Mouse (Mus musculus) granulocyte monocyte progenitor cell, adult 5-6 weeks (primary cell): ENCODE results near the gene 1700109H08Rik. TPM values are rescaled to one million over a fixed set of nuclear protein-coding genes. Genes with fewer than 3 reads are reported as not detected.
"Not testable (repeated sequence)": the region's sequence is repeated elsewhere in the genome, so short reads cannot be mapped to it uniquely, and the experiment has no call there.

Source experiments
- ATAC-seq: replicated peaks from 2 replicates; pipeline ENCODE4 v1.8.0; 2016; ENCODE audit warnings: mild to moderate bottlenecking, moderate TSS enrichment, inconsistent platforms; ENCODE audit not compliant: poor library complexity, severe bottlenecking
- total RNA-seq, 2 experiments: library from RNA; stranded (forward) in 1 of 2; stranded (reverse) in 1 of 2; fragments of 200-712, 200-1000 nt in 1 of 2; fragments of >200 nt in 1 of 2; fragmentation: Nextera tagmentation in 1 of 2; gene quantifications; 2 replicates each; pipeline ENCODE4 v1.2.3; 2014 to 2017

Gene 1700109H08Rik
- total RNA-seq, 2 experiments from 2014 or later: 8.2 to 12.4 TPM

DNA sequence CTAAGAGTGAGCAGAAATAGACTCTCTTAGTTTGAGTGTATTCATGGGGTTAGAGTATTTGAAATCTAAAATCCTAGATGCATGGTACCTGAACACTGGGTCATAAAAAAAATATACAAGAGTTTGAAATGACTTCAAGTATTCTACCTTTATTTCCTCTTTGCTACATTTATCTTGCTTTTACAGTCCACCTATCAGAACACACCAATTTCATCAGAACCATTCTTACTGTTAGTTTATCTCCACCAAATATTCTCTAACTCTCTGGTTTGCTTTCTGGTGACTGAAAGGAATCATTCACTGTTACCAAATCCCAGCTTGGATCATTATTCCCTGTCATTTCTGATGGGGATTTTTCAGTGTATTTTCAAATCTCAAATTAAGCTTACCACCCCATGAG, 25.8 kb downstream of the 1700109H08Rik start:
- ATAC-seq: no peak

DNA sequence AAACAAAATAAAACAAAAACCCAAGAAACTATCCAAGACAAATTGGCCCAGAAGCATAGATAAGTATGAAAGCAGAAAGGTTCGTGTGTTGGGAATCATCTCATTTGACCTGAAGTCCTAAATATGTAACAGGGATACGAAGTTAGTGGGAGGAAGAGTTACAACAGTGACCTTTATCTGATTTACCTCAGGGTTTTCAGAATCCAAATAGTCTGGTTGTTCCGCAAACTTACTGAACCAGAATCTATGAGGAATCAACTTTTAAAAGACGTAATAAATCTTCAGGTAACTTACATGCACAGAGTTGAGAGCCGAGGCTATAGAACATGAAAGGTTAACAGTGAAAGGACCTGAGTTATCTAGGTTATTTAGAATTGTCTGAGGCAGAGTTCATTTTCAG, 27.4 kb downstream of the 1700109H08Rik start:
- ATAC-seq: no peak

DNA sequence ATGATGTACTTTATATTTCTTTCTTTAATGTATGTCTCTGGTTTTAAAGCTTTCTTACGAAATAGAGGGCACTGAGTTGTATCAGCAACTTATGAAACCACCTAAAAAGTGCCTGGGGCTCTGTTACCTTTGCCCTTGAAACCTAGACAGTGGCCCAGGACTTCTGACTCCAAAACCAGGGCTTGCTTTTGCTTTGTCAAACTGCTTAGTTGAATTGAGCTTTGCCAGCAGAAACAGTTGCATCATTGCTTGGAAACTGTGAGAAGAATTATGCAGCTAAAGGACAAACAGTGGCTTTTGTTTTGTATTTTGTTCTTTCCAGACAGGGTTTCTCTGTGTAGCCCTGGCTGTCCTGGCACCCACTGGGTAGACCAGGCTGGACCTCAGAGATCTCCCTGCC, 28.9 kb downstream of the 1700109H08Rik start:
- ATAC-seq: no peak

DNA sequence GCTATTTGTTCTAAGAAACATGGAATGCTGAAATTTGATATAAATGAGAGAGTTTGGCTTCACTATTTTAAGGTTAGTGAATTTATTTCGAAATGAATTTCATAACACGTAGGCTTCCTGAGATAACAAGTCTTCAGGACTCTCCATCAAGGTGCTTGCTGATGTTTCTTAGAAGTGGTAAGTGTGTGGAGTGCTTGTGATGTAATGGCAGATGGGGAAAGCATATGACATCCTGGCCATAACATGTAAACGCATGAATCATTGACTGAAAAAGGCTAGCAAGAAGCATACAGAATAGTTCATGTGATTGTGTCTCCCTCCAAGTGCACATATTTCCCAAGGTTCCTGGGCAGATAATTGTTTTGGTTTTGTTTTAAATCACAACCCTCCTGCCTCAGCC, 29.4 kb downstream of the 1700109H08Rik start:
- no peak for ATAC-seq

DNA sequence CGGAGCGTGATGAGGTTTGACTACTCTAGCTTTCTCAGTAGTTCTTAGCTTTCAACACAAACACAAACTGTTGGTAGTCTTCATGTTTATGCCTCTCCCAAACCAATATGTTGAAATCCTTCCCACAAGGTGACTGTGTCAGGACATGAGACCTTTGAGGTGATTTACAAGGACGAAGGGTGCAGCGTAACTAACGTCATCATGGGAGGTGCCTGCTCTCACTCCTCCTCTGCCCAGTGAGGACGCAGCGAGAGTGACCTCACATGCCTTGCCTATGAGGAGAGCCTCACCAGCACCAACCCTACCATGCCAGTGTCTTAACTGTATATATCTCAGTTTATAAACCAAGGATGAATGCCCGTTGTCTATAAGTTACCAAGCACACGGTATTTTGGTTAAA, 35.7 kb downstream of the 1700109H08Rik start:
- no peak for ATAC-seq

DNA sequence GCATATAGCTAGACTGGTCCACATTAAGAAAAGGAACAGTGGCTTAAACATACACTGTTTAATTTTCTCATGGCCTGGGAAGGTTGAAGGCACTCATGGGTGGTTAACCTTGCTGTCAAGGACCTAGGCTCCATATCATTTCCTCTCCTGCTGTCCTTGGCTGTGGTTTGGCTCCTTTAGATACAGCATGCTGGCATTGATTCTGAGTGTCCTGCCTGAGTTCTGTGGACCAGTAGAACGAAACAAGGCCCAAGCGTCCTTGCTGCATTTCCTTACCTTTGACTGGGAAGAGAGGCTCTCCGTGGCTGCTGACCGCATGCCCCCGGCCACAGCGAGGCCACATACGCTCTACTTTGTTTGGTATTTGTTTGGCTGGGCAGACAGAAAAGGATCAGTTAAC, 37.9 kb downstream of the 1700109H08Rik start:
- no peak for ATAC-seq

DNA sequence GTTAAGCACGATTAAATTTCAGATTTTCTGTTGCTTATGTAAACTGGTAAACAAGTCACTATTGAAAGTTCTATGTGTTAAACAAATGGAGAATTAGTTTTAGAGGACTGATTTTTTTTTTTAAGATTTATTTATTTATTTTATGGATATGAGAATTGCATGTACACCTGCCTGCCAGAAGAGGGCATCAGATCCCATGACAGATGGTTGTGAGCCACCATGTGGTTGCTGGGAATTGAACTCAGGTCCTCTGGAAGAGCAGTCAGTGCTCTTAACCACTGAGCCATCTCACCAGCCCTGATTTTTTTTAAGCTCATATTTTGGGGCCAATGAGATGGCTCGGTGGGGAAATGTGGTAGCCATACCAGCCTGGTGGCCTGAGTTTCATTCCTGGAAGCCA, 40.5 kb downstream of the 1700109H08Rik start:
- ATAC-seq: not testable (repeated sequence)

DNA sequence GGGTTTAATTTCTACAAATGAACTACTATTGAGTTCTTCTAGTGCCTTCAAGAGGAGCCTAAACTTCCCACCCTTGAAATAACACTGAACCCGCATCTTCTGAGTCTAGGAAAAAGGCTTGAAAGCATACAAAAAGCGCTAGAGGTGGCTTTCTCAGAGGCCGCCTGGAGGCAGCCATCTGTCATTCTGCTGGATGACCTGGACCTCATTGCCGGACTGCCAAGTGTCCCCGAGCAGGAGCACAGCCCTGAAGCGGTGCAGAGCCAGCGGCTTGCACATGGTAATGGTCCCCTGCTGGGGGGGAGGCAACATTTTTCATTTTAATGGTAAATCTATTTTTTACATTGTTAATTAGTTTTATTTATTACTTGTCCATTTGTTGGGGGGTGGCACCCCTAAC, 49.1 kb downstream of the 1700109H08Rik start:
- ATAC-seq: no peak

DNA sequence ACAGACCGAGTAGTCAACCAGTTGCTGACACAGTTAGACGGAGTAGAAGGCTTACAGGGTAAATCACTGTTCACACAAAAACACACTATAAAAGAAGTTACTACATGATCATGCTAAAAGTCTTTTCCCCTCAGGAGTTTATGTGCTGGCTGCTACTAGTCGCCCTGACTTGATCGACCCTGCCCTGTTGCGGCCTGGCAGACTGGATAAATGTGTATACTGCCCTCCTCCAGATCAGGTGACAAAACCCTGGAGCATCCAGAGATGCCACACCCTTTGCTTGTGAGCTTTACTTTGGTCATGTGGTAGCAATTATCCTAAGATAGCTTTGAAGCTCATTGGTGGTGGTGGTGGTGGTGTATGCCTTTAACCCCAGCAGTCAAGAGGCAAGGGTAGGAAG, 58.7 kb downstream of the 1700109H08Rik start:
- no peak for ATAC-seq

GRCm38 (mm10) chr5:3631512-3632271, 60.3 kb downstream of the 1700109H08Rik start:
- no peak for ATAC-seq

GRCm38 (mm10) chr5:3632285-3632684, 60.9 kb downstream of the 1700109H08Rik start:
- no peak for ATAC-seq

DNA sequence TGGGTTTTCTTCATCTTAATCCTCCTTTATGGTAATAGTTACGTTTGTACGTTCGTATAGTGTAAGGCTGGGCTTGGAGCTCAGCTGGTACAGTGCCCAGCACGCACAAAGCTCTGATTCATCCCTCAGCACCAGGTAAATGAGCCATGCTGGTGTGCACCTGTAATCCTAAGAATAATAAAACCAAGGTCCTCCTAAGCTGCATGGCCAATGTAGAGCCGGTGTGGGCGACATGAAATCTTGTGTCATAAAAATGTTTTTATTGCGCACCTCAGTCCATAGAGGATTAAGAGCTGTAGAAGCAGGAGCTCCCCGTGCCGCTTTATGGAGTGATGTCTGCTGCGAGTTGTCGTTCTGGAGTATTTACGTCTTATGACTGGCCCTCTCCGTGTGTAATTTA, 61.9 kb downstream of the 1700109H08Rik start:
- no peak for ATAC-seq

DNA sequence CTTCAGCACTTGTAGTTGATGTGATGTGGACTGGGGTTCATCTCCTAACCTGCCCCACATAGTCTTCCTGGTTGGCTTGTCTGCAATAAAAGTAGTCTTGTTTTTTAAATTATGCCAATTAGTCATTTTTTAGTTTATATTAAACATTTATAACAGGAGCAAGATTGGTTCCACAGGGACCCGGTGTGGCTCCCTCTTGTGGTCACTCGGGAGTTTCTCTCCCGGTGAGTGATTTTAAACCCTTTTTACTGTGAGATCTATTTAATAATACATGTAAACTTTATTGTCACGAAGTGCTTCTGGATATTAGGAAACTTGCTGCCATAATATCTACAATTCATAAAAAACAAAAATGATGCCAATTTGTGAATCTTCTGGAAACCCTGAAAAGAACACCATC, 62.6 kb downstream of the 1700109H08Rik start:
- ATAC-seq: no peak

Other genes starting within 250 kb of the 1700109H08Rik start
- gene Cdk6, start 230.1 kb upstream of the 1700109H08Rik start, total RNA-seq (2014; fragmentation: Nextera tagmentation): 278 and 308 TPM in 2 replicates
- gene Cdk6, start 230.1 kb upstream of the 1700109H08Rik start, total RNA-seq (2017): 207 and 253 TPM in 2 replicates
- gene Fam133b, start 27.7 kb upstream of the 1700109H08Rik start, total RNA-seq (2014; fragmentation: Nextera tagmentation): 80.8 and 84.5 TPM in 2 replicates
- 112 and 128 TPM in 2 replicates for gene Fam133b, start 27.7 kb upstream of the 1700109H08Rik start, total RNA-seq (2017)
- 43.0 and 56.1 TPM in 2 replicates for gene Pex1, start 24.5 kb downstream of the 1700109H08Rik start, total RNA-seq (2014; fragmentation: Nextera tagmentation)
- 10.4 and 20.7 TPM in 2 replicates for gene Pex1, start 24.5 kb downstream of the 1700109H08Rik start, total RNA-seq (2017)
- gene Rbm48, start 25.0 kb downstream of the 1700109H08Rik start, total RNA-seq (2014; fragmentation: Nextera tagmentation): 7.9 and 28.1 TPM in 2 replicates
- gene Rbm48, start 25.0 kb downstream of the 1700109H08Rik start, total RNA-seq (2017): 28.5 and 29.8 TPM in 2 replicates
- 2.3 TPM in 1 of 2 replicates, not detected in the other for gene Tmbim7, start 79.6 kb downstream of the 1700109H08Rik start, total RNA-seq (2014; fragmentation: Nextera tagmentation)
- gene Tmbim7, start 79.6 kb downstream of the 1700109H08Rik start, total RNA-seq (2017): not detected in 2 replicates
- gene Gatad1, start 85.6 kb downstream of the 1700109H08Rik start, total RNA-seq (2014; fragmentation: Nextera tagmentation): 51.4 and 75.4 TPM in 2 replicates
- gene Gatad1, start 85.6 kb downstream of the 1700109H08Rik start, total RNA-seq (2017): 113 and 147 TPM in 2 replicates
- gene Ankib1, start 231.4 kb downstream of the 1700109H08Rik start, total RNA-seq (2014; fragmentation: Nextera tagmentation): 19.2 and 27.2 TPM in 2 replicates
- 26.7 and 38.1 TPM in 2 replicates for gene Ankib1, start 231.4 kb downstream of the 1700109H08Rik start, total RNA-seq (2017)
- gene Krit1, start 231.6 kb downstream of the 1700109H08Rik start, total RNA-seq (2014; fragmentation: Nextera tagmentation): 46.1 and 60.6 TPM in 2 replicates
- gene Krit1, start 231.6 kb downstream of the 1700109H08Rik start, total RNA-seq (2017): 46.8 and 53.2 TPM in 2 replicates